Mouse (Mus musculus): Measurements from ENCODE around the gene Msgn1.

Msgn1 gene

GRCm38 (mm10) chr12:11198026-11198425, 10.7 kb downstream of the Msgn1 start:
- DNase-seq: no peak

GRCm38 (mm10) chr12:11196830-11197229, 11.9 kb downstream of the Msgn1 start:
- no peak for DNase-seq

- DNase-seq: peak; percentile 49
These were observed 12.6 kb downstream of the Msgn1 start for GRCm38 (mm10) chr12:11196142-11196597.

- no peak for DNase-seq
These were observed 13.7 kb downstream of the Msgn1 start for GRCm38 (mm10) chr12:11195031-11195430.

GRCm38 (mm10) chr12:11178486-11179154, 30.2 kb downstream of the Msgn1 start:
- peak; percentile 83 for DNase-seq

GRCm38 (mm10) chr12:11177408-11178394, 31.1 kb downstream of the Msgn1 start:
- no peak for DNase-seq

GRCm38 (mm10) chr12:11158670-11159069, 50.1 kb downstream of the Msgn1 start:
- DNase-seq: no peak
